Mouse (Mus musculus): ENCODE results near the gene Olfr1453.
"Not testable (repeated sequence)": the region's sequence is repeated elsewhere in the genome, so short reads cannot be mapped to it uniquely, and the experiment has no call there.

The Olfr1453 gene

DNA sequence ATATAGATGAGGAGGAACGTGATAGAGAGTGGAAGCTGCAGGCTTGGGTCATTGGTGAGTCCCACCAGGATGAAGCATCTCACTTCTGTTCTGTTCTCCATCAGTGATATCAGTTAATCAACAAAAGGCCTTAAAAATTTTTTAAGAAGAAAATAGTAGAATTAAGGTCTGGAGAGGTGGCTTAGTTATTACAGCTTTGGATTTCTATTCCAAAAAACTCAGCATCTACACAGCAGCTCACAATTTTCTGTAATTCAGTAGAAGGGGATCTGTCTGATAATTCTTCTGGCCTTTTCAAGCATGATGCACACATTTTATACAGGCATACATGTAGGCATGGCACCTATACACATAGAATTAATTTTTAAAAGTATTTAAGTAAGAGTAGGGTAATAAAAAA is at the start of gene Olfr1453:
Gene Olfr1453 (minus strand): TSS at position 101 of the 400 bp plus-strand sequence.
- no peak for DNase-seq

DNA sequence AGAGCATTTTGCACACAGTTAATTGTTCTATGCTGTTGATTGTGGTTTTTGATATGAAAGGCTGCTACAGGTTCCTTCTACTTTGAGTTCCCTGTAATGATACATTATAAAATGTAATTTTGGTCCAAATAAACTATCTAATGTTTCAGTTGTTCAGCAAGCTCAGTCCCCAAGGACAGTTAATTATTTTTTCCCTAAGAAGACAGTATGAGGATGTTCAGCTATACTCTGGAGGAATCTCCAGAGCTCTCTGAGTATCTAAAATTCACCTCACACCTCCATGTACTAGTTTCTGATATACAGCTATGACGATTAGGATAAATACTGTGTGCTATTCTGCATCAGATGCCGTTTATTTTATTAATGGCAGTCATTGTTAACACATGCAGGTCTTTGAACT is 32.2 kb upstream of the Olfr1453 start, which contains the start of gene Olfr1454:
Gene Olfr1454 (plus strand): TSS at position 301 of the 400 bp plus-strand sequence.
- no peak for DNase-seq

DNA sequence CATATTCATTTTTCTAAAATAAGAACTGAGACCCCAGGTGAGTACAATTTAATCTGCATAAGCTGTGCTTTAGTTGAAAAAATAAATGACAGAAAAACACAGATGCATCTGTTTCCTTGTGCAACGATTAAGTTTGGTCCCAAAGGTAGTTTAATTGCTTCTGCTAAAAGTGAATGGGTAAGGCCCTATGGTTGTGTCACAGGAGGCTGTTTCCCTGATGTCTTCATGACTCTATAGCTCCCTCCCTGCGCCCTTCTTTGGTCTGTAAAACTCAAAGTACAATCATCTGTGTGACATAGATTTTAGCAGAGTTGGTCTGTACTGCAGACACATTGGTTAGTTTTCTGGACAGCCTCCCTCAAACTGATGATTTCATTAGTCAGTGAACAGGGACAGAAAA is 33.4 kb downstream of the Olfr1453 start, which contains the start of gene Olfr1451:
Gene Olfr1451 (plus strand): TSS at position 301 of the 400 bp plus-strand sequence.
- no peak for DNase-seq

DNA sequence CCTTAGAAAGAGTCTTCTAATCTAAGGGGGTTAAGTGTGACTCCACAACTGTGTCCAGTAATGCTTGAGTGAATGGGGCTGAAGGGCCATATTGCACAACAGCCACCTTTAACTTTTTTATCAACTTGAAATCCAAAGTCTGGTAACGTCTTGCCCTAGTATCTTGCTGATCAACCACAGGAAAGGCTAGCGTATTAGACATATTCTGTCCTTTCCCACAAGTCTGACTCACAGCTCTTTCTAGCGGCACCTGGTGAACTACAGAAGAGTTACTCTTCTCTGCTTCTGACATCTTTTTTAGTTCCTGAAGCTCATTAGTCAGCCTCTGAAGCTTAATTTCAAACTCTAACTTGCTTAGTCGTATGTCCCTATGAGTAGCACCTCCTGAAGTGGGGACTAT is 35.8 kb downstream of the Olfr1453 start:
- not testable (repeated sequence) for DNase-seq
